ENCODE assay signal across 11 mouse cellular contexts in the genomic region with DNA sequence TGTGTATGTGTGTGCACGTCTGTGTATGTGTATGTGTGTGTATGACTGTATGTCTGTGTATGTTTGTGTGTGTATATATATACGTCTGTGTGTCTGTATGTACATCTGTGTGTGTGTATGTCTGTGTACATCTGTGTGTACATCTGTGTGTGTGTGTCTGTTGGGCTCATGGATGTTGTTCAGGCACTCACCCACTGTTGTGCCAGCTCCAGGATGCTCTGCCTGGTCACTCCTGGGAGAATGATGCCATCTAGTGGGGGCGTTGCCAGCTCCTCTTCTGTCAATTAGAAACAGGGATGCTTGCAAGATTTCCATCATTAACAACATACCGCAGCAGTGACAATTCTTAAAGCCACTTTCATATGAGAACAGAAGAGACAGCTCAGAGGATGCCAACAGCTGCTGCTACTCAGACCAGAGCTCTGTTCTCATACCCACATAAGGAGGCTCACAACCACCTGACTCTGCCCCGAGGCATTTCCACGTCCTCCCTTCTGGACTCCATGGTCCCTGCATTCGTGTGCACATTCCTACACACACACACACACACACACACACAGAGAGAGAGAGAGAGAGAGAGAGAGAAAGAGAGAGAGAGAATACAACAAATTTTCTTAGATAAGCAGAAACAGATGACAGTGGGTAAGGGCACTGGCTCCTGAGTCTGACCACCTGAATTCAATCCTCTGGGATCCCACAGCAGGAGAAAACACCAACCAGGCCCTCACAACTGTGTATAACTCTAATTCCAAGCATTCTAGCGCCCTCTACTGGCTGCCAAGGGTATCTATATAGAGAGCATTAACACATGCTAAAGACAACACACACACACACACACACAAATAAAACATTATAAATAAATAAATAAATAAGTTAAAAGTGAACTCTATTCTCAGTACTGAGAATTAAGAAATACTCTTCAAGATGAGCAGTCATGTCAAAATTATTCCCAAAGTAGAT.
DNase-seq lines count a peak whose midpoint lies in the region; ATAC-seq lines count a peak whose summit lies in the region.
"Had no signal": no experiment of that assay in that cellular context is flagged by ENCODE, and none has a peak within 500 bp of the region (broad histone marks: within the 10 kb centered on the region; RNA-seq: fewer than 3 reads in every experiment).

No protein-coding gene starts in this region.

- H3K9ac ChIP-seq in midbrain, embryonic 16.5 days (ENCODE audit: low read depth, low read length), result no peak overlapping the region
- no peak overlapping the region for H3K9ac ChIP-seq in neural tube, embryonic 15.5 days (replicated peaks)
- H3K9ac ChIP-seq: heart, embryonic 15.5 days; liver, embryonic 15.5 days; stomach, embryonic 15.5 days had no signal

- peaks cover 97% of the 10 kb centered on the region for H3K36me3 ChIP-seq in midbrain, embryonic 10.5 days
- H3K36me3 ChIP-seq in midbrain, embryonic 16.5 days (ENCODE audit: control insufficient read depth, insufficient read depth, low read length), result peaks cover 8% of the 10 kb centered on the region
- H3K36me3 ChIP-seq in neural tube, embryonic 15.5 days, result peaks cover 38% of the 10 kb centered on the region
- H3K36me3 ChIP-seq: heart, embryonic 15.5 days; liver, embryonic 15.5 days; stomach, embryonic 15.5 days had no signal

- no peak for ATAC-seq in midbrain, embryonic 16.5 days
- 0 out of 2 replicates have a peak, but pooled peaks have one; percentile 36 for ATAC-seq in neural tube, embryonic 15.5 days (ENCODE audit: low FRiP score)

- H3K4me2 ChIP-seq in midbrain, embryonic 16.5 days (ENCODE audit: low read length), result no peak overlapping the region
- H3K4me2 ChIP-seq in neural tube, embryonic 15.5 days, result no peak overlapping the region
- H3K4me2 ChIP-seq: heart, embryonic 15.5 days; liver, embryonic 15.5 days; stomach, embryonic 15.5 days had no signal

- H3K4me3 ChIP-seq in midbrain, embryonic 10.5 days, result no peak overlapping the region
- H3K4me3 ChIP-seq in midbrain, embryonic 16.5 days (ENCODE audit: low read depth, low read length), result no peak overlapping the region
- H3K4me3 ChIP-seq in neural tube, embryonic 15.5 days (replicated peaks), result no peak overlapping the region
- H3K4me3 ChIP-seq: heart, embryonic 15.5 days; liver, embryonic 15.5 days; stomach, embryonic 15.5 days had no signal

- no peaks in the 10 kb centered on the region for H3K27me3 ChIP-seq in midbrain, embryonic 10.5 days (ENCODE audit: low read depth, poor library complexity, severe bottlenecking)
- H3K27me3 ChIP-seq in midbrain, embryonic 16.5 days (ENCODE audit: control insufficient read depth, insufficient read depth, low read depth, low read length), result no peaks in the 10 kb centered on the region
- no peaks in the 10 kb centered on the region for H3K27me3 ChIP-seq in neural tube, embryonic 15.5 days (replicated peaks)
- H3K27me3 ChIP-seq: heart, embryonic 15.5 days; liver, embryonic 15.5 days; stomach, embryonic 15.5 days had no signal

- H3K4me1 ChIP-seq in midbrain, embryonic 10.5 days, result no peaks in the 10 kb centered on the region
- H3K4me1 ChIP-seq in midbrain, embryonic 16.5 days (ENCODE audit: control insufficient read depth, insufficient read depth, low read length), result no peaks in the 10 kb centered on the region
- no peaks in the 10 kb centered on the region for H3K4me1 ChIP-seq in neural tube, embryonic 15.5 days
- H3K4me1 ChIP-seq: liver, embryonic 15.5 days had no signal

- peak; percentile 82 to 84 for DNase-seq in cerebellum, postnatal 10 days
- DNase-seq in cerebellum, adult 9-11 months, result no peak
- DNase-seq in midbrain, embryonic 10.5 days (ENCODE audit: low spot score), result peak; percentile 22
- DNase-seq in c-Kit-positive CD71-positive TER-119-negative erythroid progenitor cells, embryonic 14.5 days (ENCODE audit: low read depth), result peak; percentile 14
- peak; percentile 51 for DNase-seq in kidney, postnatal 10 days
- DNase-seq in frontal cortex, postnatal 36 days (ENCODE audit: low spot score in 2 of 2), result no peak

- H3K27ac ChIP-seq in midbrain, embryonic 10.5 days (replicated peaks), result no peak overlapping the region
- no peak overlapping the region for H3K27ac ChIP-seq in midbrain, embryonic 16.5 days (ENCODE audit: low read length)
- H3K27ac ChIP-seq in neural tube, embryonic 15.5 days (replicated peaks), result no peak overlapping the region
- H3K27ac ChIP-seq: heart, embryonic 15.5 days; liver, embryonic 15.5 days; stomach, embryonic 15.5 days had no signal

- WGBS in midbrain, embryonic 10.5 days, result 75% methylated on average over 8 of the region's 8 CpGs
- 78% methylated on average over 8 of the region's 8 CpGs for WGBS in midbrain, embryonic 16.5 days
- WGBS in neural tube, embryonic 15.5 days, result 77% methylated on average over 8 of the region's 8 CpGs

- H3K9me3 ChIP-seq in midbrain, embryonic 10.5 days (replicated peaks), result peaks cover 3% of the 10 kb centered on the region; the same call in 1 of the 2 replicates
- no peaks in the 10 kb centered on the region for H3K9me3 ChIP-seq in midbrain, embryonic 16.5 days (replicated peaks; ENCODE audit: control insufficient read depth, low read length, poor library complexity, severe bottlenecking)
- no peaks in the 10 kb centered on the region for H3K9me3 ChIP-seq in neural tube, embryonic 15.5 days (replicated peaks)
- H3K9me3 ChIP-seq: heart, embryonic 15.5 days; liver, embryonic 15.5 days; stomach, embryonic 15.5 days had no signal

Comparison
In these comparisons a context has a peak if more than half of its experiments do, and no peak if none do; other contexts are left out.
1. DNase-seq: peak in cerebellum, postnatal 10 days (2 of 2), midbrain, embryonic 10.5 days (single experiment), c-Kit-positive CD71-positive TER-119-negative erythroid progenitor cells, embryonic 14.5 days (single experiment) and kidney, postnatal 10 days (single experiment); none in cerebellum, adult 9-11 months (single experiment) and frontal cortex, postnatal 36 days (0 of 2).